Mouse (Mus musculus): ENCODE data around the gene Trip11. TPM values are rescaled to one million over a fixed set of nuclear protein-coding genes. Genes with fewer than 3 reads are reported as not detected.

Gene Trip11
- polyA plus RNA-seq, 1 experiment from 2014 or later = 16.4 TPM

- Histone ChIP-seq H3K27ac (ENCODE audit: low read length) (no peak overlapping the region), H3K4me3 (ENCODE audit: low read depth, low read length) (no peak overlapping the region), H3K36me3 (ENCODE audit: control insufficient read depth, insufficient read depth, low read length) (peaks cover 35% of the 10 kb centered on the region)
These were observed 24.8 kb downstream of the Trip11 start for GRCm38 (mm10) chr12:101888312-101888711.

GRCm38 (mm10) chr12:101884926-101885325, 28.1 kb downstream of the Trip11 start:
- no peak overlapping the region for H3K9ac ChIP-seq (ENCODE audit: low read depth, low read length)
- no peak overlapping the region for H3K4me2 ChIP-seq (ENCODE audit: low read length)
- H3K4me1 ChIP-seq (ENCODE audit: control insufficient read depth, insufficient read depth, low read length) = no peaks in the 10 kb centered on the region
- 94% methylated on average over 7 of the region's 7 CpGs for WGBS
- no peak overlapping the region for H3K27ac ChIP-seq (ENCODE audit: low read length)
- H3K36me3 ChIP-seq (ENCODE audit: control insufficient read depth, insufficient read depth, low read length) = peaks cover 21% of the 10 kb centered on the region
- no peaks in the 10 kb centered on the region for H3K27me3 ChIP-seq (ENCODE audit: control insufficient read depth, insufficient read depth, low read depth, low read length)
- ATAC-seq = no peak
- no peak overlapping the region for H3K4me3 ChIP-seq (ENCODE audit: low read depth, low read length)
- H3K9me3 ChIP-seq (replicated peaks; ENCODE audit: control insufficient read depth, low read length, poor library complexity, severe bottlenecking) = no peaks in the 10 kb centered on the region

More at GRCm38 (mm10) chr12:101888312-101888711, 24.8 kb downstream of the Trip11 start:
- H3K4me2 ChIP-seq (ENCODE audit: low read length) = no peak overlapping the region
- 97% methylated on average over 2 of the region's 2 CpGs for WGBS
- H3K4me1 ChIP-seq (ENCODE audit: control insufficient read depth, insufficient read depth, low read length) = no peaks in the 10 kb centered on the region
- no peak overlapping the region for H3K9ac ChIP-seq (ENCODE audit: low read depth, low read length)
- H3K27me3 ChIP-seq (ENCODE audit: control insufficient read depth, insufficient read depth, low read depth, low read length) = no peaks in the 10 kb centered on the region
- no peak for ATAC-seq
- no peaks in the 10 kb centered on the region for H3K9me3 ChIP-seq (replicated peaks; ENCODE audit: control insufficient read depth, low read length, poor library complexity, severe bottlenecking)

- no peak overlapping the region for H3K4me2 ChIP-seq (ENCODE audit: low read length)
- no peak overlapping the region for H3K4me3 ChIP-seq (ENCODE audit: low read depth, low read length)
These were observed 36.7 kb downstream of the Trip11 start for GRCm38 (mm10) chr12:101876374-101876773.

GRCm38 (mm10) chr12:101875107-101875506, 38.0 kb downstream of the Trip11 start:
- H3K4me2 ChIP-seq (ENCODE audit: low read length) = no peak overlapping the region
- 72% methylated on average over 1 of the region's 1 CpGs for WGBS
- no peak overlapping the region for H3K9ac ChIP-seq (ENCODE audit: low read depth, low read length)
- H3K27ac ChIP-seq (ENCODE audit: low read length) = no peak overlapping the region
- no peaks in the 10 kb centered on the region for H3K9me3 ChIP-seq (replicated peaks; ENCODE audit: control insufficient read depth, low read length, poor library complexity, severe bottlenecking)
- no peak for ATAC-seq
- peaks cover 18% of the 10 kb centered on the region for H3K36me3 ChIP-seq (ENCODE audit: control insufficient read depth, insufficient read depth, low read length)
- H3K27me3 ChIP-seq (ENCODE audit: control insufficient read depth, insufficient read depth, low read depth, low read length) = no peaks in the 10 kb centered on the region
- H3K4me3 ChIP-seq (ENCODE audit: low read depth, low read length) = no peak overlapping the region
- H3K4me1 ChIP-seq (ENCODE audit: control insufficient read depth, insufficient read depth, low read length) = no peaks in the 10 kb centered on the region

More at GRCm38 (mm10) chr12:101876374-101876773, 36.7 kb downstream of the Trip11 start:
- Histone ChIP-seq H3K9me3 (replicated peaks; ENCODE audit: control insufficient read depth, low read length, poor library complexity, severe bottlenecking) (no peaks in the 10 kb centered on the region), H3K4me1 (ENCODE audit: control insufficient read depth, insufficient read depth, low read length) (no peaks in the 10 kb centered on the region), H3K9ac (ENCODE audit: low read depth, low read length) (no peak overlapping the region), H3K27ac (ENCODE audit: low read length) (no peak overlapping the region), H3K36me3 (ENCODE audit: control insufficient read depth, insufficient read depth, low read length) (peaks cover 18% of the 10 kb centered on the region; the same call in 1 of the 2 replicates), H3K27me3 (ENCODE audit: control insufficient read depth, insufficient read depth, low read depth, low read length) (no peaks in the 10 kb centered on the region)
- 96% methylated on average over 2 of the region's 2 CpGs for WGBS
- no peak for ATAC-seq

- WGBS = 88% methylated on average over 10 of the region's 10 CpGs
- no peak overlapping the region for H3K4me2 ChIP-seq (ENCODE audit: low read length)
- ATAC-seq = no peak
These were observed 50.6 kb downstream of the Trip11 start for GRCm38 (mm10) chr12:101862286-101862964.

GRCm38 (mm10) chr12:101860256-101860655, 52.8 kb downstream of the Trip11 start:
- 98% methylated on average over 1 of the region's 1 CpGs for WGBS
- H3K4me2 ChIP-seq (ENCODE audit: low read length) = no peak overlapping the region
- no peak overlapping the region for H3K27ac ChIP-seq (ENCODE audit: low read length)
- H3K27me3 ChIP-seq (ENCODE audit: control insufficient read depth, insufficient read depth, low read depth, low read length) = no peaks in the 10 kb centered on the region
- no peak overlapping the region for H3K4me3 ChIP-seq (ENCODE audit: low read depth, low read length)
- peaks cover 6% of the 10 kb centered on the region; the same call in 1 of the 2 replicates for H3K36me3 ChIP-seq (ENCODE audit: control insufficient read depth, insufficient read depth, low read length)
- no peaks in the 10 kb centered on the region for H3K4me1 ChIP-seq (ENCODE audit: control insufficient read depth, insufficient read depth, low read length)
- H3K9ac ChIP-seq (ENCODE audit: low read depth, low read length) = no peak overlapping the region
- no peaks in the 10 kb centered on the region for H3K9me3 ChIP-seq (replicated peaks; ENCODE audit: control insufficient read depth, low read length, poor library complexity, severe bottlenecking)
- no peak for ATAC-seq

More at GRCm38 (mm10) chr12:101862286-101862964, 50.6 kb downstream of the Trip11 start:
- Histone ChIP-seq H3K27me3 (ENCODE audit: control insufficient read depth, insufficient read depth, low read depth, low read length) (no peaks in the 10 kb centered on the region), H3K27ac (ENCODE audit: low read length) (no peak overlapping the region), H3K4me1 (ENCODE audit: control insufficient read depth, insufficient read depth, low read length) (no peaks in the 10 kb centered on the region), H3K9me3 (replicated peaks; ENCODE audit: control insufficient read depth, low read length, poor library complexity, severe bottlenecking) (no peaks in the 10 kb centered on the region), H3K36me3 (ENCODE audit: control insufficient read depth, insufficient read depth, low read length) (peaks cover 11% of the 10 kb centered on the region; the same call in 1 of the 2 replicates), H3K9ac (ENCODE audit: low read depth, low read length) (no peak overlapping the region), H3K4me3 (ENCODE audit: low read depth, low read length) (no peak overlapping the region)

- Histone ChIP-seq H3K27me3 (ENCODE audit: control insufficient read depth, insufficient read depth, low read depth, low read length) (no peaks in the 10 kb centered on the region), H3K4me2 (ENCODE audit: low read length) (no peak overlapping the region), H3K4me3 (ENCODE audit: low read depth, low read length) (no peak overlapping the region), H3K9ac (ENCODE audit: low read depth, low read length) (no peak overlapping the region), H3K4me1 (ENCODE audit: control insufficient read depth, insufficient read depth, low read length) (no peaks in the 10 kb centered on the region), H3K9me3 (replicated peaks; ENCODE audit: control insufficient read depth, low read length, poor library complexity, severe bottlenecking) (no peaks in the 10 kb centered on the region), H3K36me3 (ENCODE audit: control insufficient read depth, insufficient read depth, low read length) (peaks cover 9% of the 10 kb centered on the region), H3K27ac (ENCODE audit: low read length) (no peak overlapping the region)
- WGBS = 95% methylated on average over 5 of the region's 5 CpGs
- ATAC-seq = no peak
These were observed 55.1 kb downstream of the Trip11 start for GRCm38 (mm10) chr12:101858011-101858410.

GRCm38 (mm10) chr12:101854336-101854735, 58.7 kb downstream of the Trip11 start:
- H3K9ac ChIP-seq (ENCODE audit: low read depth, low read length) = no peak overlapping the region
- H3K27me3 ChIP-seq (ENCODE audit: control insufficient read depth, insufficient read depth, low read depth, low read length) = no peaks in the 10 kb centered on the region
- H3K4me1 ChIP-seq (ENCODE audit: control insufficient read depth, insufficient read depth, low read length) = no peaks in the 10 kb centered on the region
- H3K27ac ChIP-seq (ENCODE audit: low read length) = no peak overlapping the region
- ATAC-seq = no peak
- H3K4me2 ChIP-seq (ENCODE audit: low read length) = no peak overlapping the region
- no peak overlapping the region for H3K4me3 ChIP-seq (ENCODE audit: low read depth, low read length)
- WGBS = 97% methylated on average over 11 of the region's 11 CpGs
- no peaks in the 10 kb centered on the region for H3K9me3 ChIP-seq (replicated peaks; ENCODE audit: control insufficient read depth, low read length, poor library complexity, severe bottlenecking)
- H3K36me3 ChIP-seq (ENCODE audit: control insufficient read depth, insufficient read depth, low read length) = peaks cover 3% of the 10 kb centered on the region; the same call in 1 of the 2 replicates

GRCm38 (mm10) chr12:101851846-101852564, 61.1 kb downstream of the Trip11 start:
- 97% methylated on average over 7 of the region's 7 CpGs for whole genome bisulfite sequencing
- no peak for ATAC-seq
- Histone ChIP-seq H3K4me2 (ENCODE audit: low read length) (no peak overlapping the region), H3K27me3 (ENCODE audit: control insufficient read depth, insufficient read depth, low read depth, low read length) (no peaks in the 10 kb centered on the region), H3K4me1 (ENCODE audit: control insufficient read depth, insufficient read depth, low read length) (no peaks in the 10 kb centered on the region), H3K9ac (ENCODE audit: low read depth, low read length) (no peak overlapping the region), H3K4me3 (ENCODE audit: low read depth, low read length) (no peak overlapping the region), H3K27ac (ENCODE audit: low read length) (no peak overlapping the region), H3K9me3 (replicated peaks; ENCODE audit: control insufficient read depth, low read length, poor library complexity, severe bottlenecking) (no peaks in the 10 kb centered on the region), H3K36me3 (ENCODE audit: control insufficient read depth, insufficient read depth, low read length) (peaks cover 3% of the 10 kb centered on the region; the same call in 1 of the 2 replicates)

All from midbrain, embryonic 16.5 days (tissue).